Mouse (Mus musculus) megakaryocyte progenitor cell, adult 5-6 weeks (primary cell): ENCODE data around the gene Cd63. TPM values are rescaled to one million over a fixed set of nuclear protein-coding genes. Genes with fewer than 3 reads are reported as not detected.

Source experiments
- total RNA-seq, 2 experiments: library from RNA; stranded (forward) in 1 of 2; stranded (reverse) in 1 of 2; fragments of 157-497, 149-512 nt in 1 of 2; fragments of 200-1000 nt in 1 of 2; gene quantifications; 2 replicates each; pipeline versions ENCODE4 v1.2.3 to v1.2.4; 2015 to 2017

Gene Cd63
- total RNA-seq, 2 experiments from 2014 or later = 180 to 210 TPM

Other genes starting within 250 kb of the Cd63 start
- gene Suox, start 226.9 kb upstream of the Cd63 start, total RNA-seq (2015) = 2.0 and 2.2 TPM in 2 replicates
- gene Suox, start 226.9 kb upstream of the Cd63 start, total RNA-seq (2017) = 4.8 and 5.6 TPM in 2 replicates
- 33.1 and 40.2 TPM in 2 replicates for gene Rab5b, start 204.7 kb upstream of the Cd63 start, total RNA-seq (2015)
- 47.9 and 50.6 TPM in 2 replicates for gene Rab5b, start 204.7 kb upstream of the Cd63 start, total RNA-seq (2017)
- 0.12 and 0.68 TPM in 2 replicates for gene Pmel, start 196.8 kb upstream of the Cd63 start, total RNA-seq (2015)
- gene Pmel, start 196.8 kb upstream of the Cd63 start, total RNA-seq (2017) = 0.96 TPM in 1 of 2 replicates, not detected in the other
- 83.1 and 98.3 TPM in 2 replicates for gene Cdk2, start 196.0 kb upstream of the Cd63 start, total RNA-seq (2015)
- 65.8 and 68.0 TPM in 2 replicates for gene Cdk2, start 196.0 kb upstream of the Cd63 start, total RNA-seq (2017)
- gene Dgka, start 156.1 kb upstream of the Cd63 start, total RNA-seq (2015) = 9.6 and 13.0 TPM in 2 replicates
- 9.1 and 10.7 TPM in 2 replicates for gene Dgka, start 156.1 kb upstream of the Cd63 start, total RNA-seq (2017)
- 36.6 and 37.7 TPM in 2 replicates for gene Pym1, start 153.1 kb upstream of the Cd63 start, total RNA-seq (2015)
- gene Pym1, start 153.1 kb upstream of the Cd63 start, total RNA-seq (2017) = 38.9 and 53.4 TPM in 2 replicates
- 4.8 and 5.3 TPM in 2 replicates for gene Mmp19, start 110.1 kb upstream of the Cd63 start, total RNA-seq (2015)
- 12.8 and 15.5 TPM in 2 replicates for gene Mmp19, start 110.1 kb upstream of the Cd63 start, total RNA-seq (2017)
- gene Dnajc14, start 96.9 kb upstream of the Cd63 start, total RNA-seq (2015) = 14.9 and 19.2 TPM in 2 replicates
- 33.4 and 36.4 TPM in 2 replicates for gene Dnajc14, start 96.9 kb upstream of the Cd63 start, total RNA-seq (2017)
- 5.5 and 7.2 TPM in 2 replicates for gene Tmem198b, start 96.6 kb upstream of the Cd63 start, total RNA-seq (2015)
- gene Tmem198b, start 96.6 kb upstream of the Cd63 start, total RNA-seq (2017) = 2.8 and 6.0 TPM in 2 replicates
- gene Sarnp, start 83.7 kb upstream of the Cd63 start, total RNA-seq (2015) = 245 and 268 TPM in 2 replicates
- 250 and 268 TPM in 2 replicates for gene Sarnp, start 83.7 kb upstream of the Cd63 start, total RNA-seq (2017)
- 58.1 and 62.7 TPM in 2 replicates for gene Ormdl2, start 79.3 kb upstream of the Cd63 start, total RNA-seq (2015)
- 65.6 and 105 TPM in 2 replicates for gene Ormdl2, start 79.3 kb upstream of the Cd63 start, total RNA-seq (2017)
- 0.07 TPM in 1 of 2 replicates, not detected in the other for gene Gdf11, start 9.3 kb upstream of the Cd63 start, total RNA-seq (2015)
- gene Gdf11, start 9.3 kb upstream of the Cd63 start, total RNA-seq (2017) = 0.34 TPM in 1 of 2 replicates, not detected in the other
- gene Rdh5, start 21.9 kb downstream of the Cd63 start, total RNA-seq (2015) = 0.90 and 15.7 TPM in 2 replicates
- 0.79 and 2.9 TPM in 2 replicates for gene Rdh5, start 21.9 kb downstream of the Cd63 start, total RNA-seq (2017)
- 103 and 133 TPM in 2 replicates for gene Bloc1s1, start 23.0 kb downstream of the Cd63 start, total RNA-seq (2015)
- gene Bloc1s1, start 23.0 kb downstream of the Cd63 start, total RNA-seq (2017) = 65.7 and 106 TPM in 2 replicates
- gene Itga7, start 32.8 kb downstream of the Cd63 start, total RNA-seq (2015) = 0.15 TPM in 1 of 2 replicates, not detected in the other
- gene Itga7, start 32.8 kb downstream of the Cd63 start, total RNA-seq (2017) = not detected in 2 replicates
- not detected in 2 replicates for gene Mettl7b, start 60.0 kb downstream of the Cd63 start, total RNA-seq (2015)
- not detected in 2 replicates for gene Mettl7b, start 60.0 kb downstream of the Cd63 start, total RNA-seq (2017)
- not detected in 2 replicates for gene Olfr9, start 88.4 kb downstream of the Cd63 start, total RNA-seq (2015)
- not detected in 2 replicates for gene Olfr9, start 88.4 kb downstream of the Cd63 start, total RNA-seq (2017)
- gene Olfr763, start 109.8 kb downstream of the Cd63 start, total RNA-seq (2015) = not detected in 2 replicates
- not detected in 2 replicates for gene Olfr763, start 109.8 kb downstream of the Cd63 start, total RNA-seq (2017)
- not detected in 2 replicates for gene Olfr764-ps1, start 138.9 kb downstream of the Cd63 start, total RNA-seq (2015)
- gene Olfr764-ps1, start 138.9 kb downstream of the Cd63 start, total RNA-seq (2017) = not detected in 2 replicates
- gene Olfr765, start 149.0 kb downstream of the Cd63 start, total RNA-seq (2015) = not detected in 2 replicates
- gene Olfr765, start 149.0 kb downstream of the Cd63 start, total RNA-seq (2017) = not detected in 2 replicates
- gene Olfr766-ps1, start 168.0 kb downstream of the Cd63 start, total RNA-seq (2015) = not detected in 2 replicates
- not detected in 2 replicates for gene Olfr766-ps1, start 168.0 kb downstream of the Cd63 start, total RNA-seq (2017)
- gene Olfr767, start 181.9 kb downstream of the Cd63 start, total RNA-seq (2015) = not detected in 2 replicates
- gene Olfr767, start 181.9 kb downstream of the Cd63 start, total RNA-seq (2017) = not detected in 2 replicates
- gene Olfr768, start 198.4 kb downstream of the Cd63 start, total RNA-seq (2015) = not detected in 2 replicates
- not detected in 2 replicates for gene Olfr768, start 198.4 kb downstream of the Cd63 start, total RNA-seq (2017)
- not detected in 2 replicates for gene Olfr769, start 216.9 kb downstream of the Cd63 start, total RNA-seq (2015)
- not detected in 2 replicates for gene Olfr769, start 216.9 kb downstream of the Cd63 start, total RNA-seq (2017)
- not detected in 2 replicates for gene Olfr770, start 238.0 kb downstream of the Cd63 start, total RNA-seq (2015)
- not detected in 2 replicates for gene Olfr770, start 238.0 kb downstream of the Cd63 start, total RNA-seq (2017)